Mouse (Mus musculus): ENCODE data around the gene Ggt6.
"Not testable (repeated sequence)": the region's sequence is repeated elsewhere in the genome, so short reads cannot be mapped to it uniquely, and the experiment has no call there.

Ggt6 gene

DNA sequence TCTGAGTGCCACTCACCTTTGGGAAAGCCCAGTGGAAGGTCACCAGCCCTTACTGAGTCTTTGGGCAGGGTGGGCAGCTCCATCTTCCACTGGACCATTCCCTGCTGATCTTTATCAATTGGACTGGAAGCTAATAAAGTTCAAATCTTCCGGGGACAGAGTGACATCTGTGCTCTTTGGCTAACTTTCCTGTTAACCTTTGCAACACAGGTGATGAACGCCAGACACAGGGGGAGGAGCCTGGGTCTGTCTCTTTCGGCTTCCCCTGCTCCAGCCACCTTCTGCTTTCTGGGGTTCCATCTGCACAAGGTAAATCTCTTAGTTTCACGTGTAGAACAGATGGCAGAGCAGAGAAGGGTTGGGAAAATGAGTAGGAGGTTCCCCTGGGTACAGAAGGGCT lies 3.1 kb downstream of the Ggt6 start:
- DNase-seq (ENCODE audit: low spot score in 2 of 2), result no peak

GRCm38 (mm10) chr11:72440597-72440964 lies 5.3 kb downstream of the Ggt6 start:
- not testable (repeated sequence) for DNase-seq (ENCODE audit: low spot score in 2 of 2)

DNA sequence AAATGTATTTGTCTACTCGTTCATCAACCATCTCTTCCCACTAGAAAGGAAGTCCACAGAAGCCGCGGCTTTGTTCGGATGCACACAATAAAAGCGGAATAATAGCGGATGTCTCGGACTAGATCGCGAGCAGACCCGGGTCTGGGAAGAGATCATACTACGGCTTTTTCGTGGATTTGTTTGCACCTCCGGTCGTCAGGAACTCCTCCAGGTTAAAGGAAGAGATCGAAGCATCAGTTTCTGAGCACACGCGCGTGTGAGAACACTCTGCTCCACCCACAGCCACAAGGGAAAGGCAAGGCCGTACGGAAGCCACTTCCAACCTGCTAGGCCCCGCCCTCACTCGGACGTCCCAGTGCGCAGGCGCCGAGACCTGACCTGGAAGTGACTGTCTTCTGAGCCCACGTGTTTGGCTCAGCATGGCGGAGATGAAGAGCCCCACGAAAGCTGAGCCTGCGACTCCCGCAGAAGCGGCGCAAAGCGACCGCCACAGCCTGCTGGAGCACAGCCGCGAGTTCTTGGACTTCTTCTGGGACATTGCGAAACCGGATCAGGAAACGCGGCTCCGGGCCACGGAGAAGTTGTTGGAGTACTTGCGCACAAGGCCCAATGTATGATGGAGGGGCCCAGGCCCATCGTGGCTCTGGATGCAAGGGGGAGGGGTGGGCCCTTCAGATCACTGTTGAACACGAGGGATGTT lies 5.8 kb downstream of the Ggt6 start, which contains the start of gene Mybbp1a:
TSS of gene Mybbp1a (plus strand) at position 391 of the 700 bp plus-strand sequence.
- peak; percentile 96 to 98 for DNase-seq (ENCODE audit: low spot score in 2 of 2)

DNA sequence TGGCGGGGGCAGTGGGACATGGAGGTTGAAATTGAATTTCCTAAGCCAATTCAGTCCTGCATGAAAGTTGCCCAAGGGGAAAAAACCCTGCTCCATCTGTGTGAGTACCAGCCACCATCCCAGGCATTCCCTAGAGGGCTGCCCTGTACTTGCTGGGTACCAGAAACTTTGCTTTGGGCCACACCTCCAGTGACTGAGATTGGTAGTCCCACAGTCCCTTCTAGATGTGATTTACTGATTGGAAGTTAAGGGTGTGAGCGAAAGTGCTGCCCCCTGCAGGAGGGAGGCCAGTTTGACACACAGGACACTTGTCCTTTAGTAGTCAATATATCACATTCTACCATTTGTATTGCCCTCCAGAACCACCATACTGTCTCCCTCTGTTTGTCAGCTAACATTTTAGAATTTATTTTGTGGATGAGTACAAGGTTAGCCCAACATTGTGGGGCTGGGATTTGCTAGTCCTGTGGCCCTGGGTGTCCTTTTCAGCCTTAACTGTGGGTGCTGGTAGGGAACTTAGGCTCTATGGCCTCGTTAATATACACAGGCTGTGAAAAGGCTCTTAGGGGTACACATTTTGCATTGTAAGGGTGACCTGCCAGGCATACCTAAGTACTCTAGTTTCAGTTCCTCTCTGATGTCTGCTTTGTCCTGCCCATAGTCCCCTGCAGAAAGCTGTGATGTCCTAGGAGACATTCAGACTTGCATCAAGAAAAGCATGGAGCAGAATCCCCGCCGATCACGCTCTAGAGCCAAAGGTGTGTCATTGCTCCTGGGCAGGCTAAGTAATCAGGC lies 11.2 kb downstream of the Ggt6 start:
- DNase-seq (ENCODE audit: low spot score in 2 of 2), result no peak

DNA sequence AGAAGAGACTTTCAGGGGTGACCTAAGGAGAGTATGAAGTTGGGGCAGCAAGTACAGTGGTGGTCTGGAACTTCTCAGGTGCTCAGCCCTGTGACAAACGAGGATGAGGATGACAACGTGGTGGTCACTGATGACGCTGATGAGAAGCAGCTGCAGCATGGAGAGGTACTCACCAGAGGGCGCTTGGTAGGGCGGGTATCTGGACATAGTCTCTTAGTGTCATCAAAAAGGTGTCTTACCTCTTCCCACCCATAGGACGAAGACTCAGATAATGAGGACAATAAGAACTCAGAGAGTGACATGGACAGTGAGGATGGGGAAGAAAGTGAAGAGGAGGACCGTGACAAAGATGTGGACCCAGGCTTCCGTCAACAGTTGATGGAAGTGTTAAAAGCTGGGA lies 12.1 kb downstream of the Ggt6 start:
- DNase-seq (ENCODE audit: low spot score in 2 of 2), result no peak

- DNase-seq (ENCODE audit: low spot score in 2 of 2), result no peak
These were observed 16.9 kb downstream of the Ggt6 start for GRCm38 (mm10) chr11:72452140-72452665.

GRCm38 (mm10) chr11:72453105-72453953 lies 18.0 kb downstream of the Ggt6 start:
- no peak for DNase-seq (ENCODE audit: low spot score in 2 of 2)

- DNase-seq (ENCODE audit: low spot score in 2 of 2), result peak in 1 of 2 experiments; percentile 45
These were observed 20.4 kb downstream of the Ggt6 start for GRCm38 (mm10) chr11:72455694-72456093.

DNA sequence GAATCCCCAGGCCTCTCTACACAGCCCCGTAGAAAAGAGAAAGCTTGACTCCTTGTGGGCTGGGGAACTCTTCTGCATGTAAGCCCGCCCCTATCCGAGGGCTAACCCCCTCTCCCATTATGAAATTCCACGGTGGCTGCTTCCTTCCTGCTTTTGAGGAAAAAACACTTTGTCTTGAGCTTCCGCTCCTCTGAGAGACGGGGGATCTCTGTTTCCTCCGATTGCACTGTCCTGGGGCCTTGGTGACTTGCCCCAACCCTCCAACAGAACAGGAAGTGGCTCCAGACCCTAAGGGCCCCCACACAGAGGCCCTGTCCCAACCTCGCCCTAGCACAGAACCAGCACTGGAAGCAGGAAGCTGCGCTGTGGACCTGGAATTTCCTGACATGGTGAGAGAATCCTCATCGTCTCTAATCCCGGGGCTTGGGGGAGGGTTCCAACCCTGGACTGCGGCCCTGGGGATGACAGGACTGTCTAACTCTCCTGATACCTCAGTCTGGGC lies 22.7 kb downstream of the Ggt6 start:
- DNase-seq (ENCODE audit: low spot score in 2 of 2), result no peak

DNA sequence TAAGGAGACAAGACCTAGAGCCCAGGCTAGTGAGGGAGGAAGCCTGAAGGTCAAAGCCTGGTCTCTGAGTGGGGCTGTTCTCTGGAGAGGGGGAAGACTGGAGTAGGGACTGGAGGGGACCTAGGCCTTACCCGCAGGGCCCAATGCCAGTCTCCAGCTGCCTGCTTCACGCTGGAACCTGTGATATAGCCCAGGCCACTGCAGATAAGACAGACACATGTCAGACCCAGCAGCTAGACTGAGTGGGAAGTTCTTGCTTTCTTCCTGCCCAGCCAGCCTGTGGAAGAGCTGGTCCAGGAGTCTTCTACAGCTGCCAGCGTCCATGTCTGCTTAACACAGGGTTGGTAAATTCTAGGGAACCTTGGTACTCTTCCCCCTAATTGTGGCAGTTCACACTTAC lies 23.2 kb downstream of the Ggt6 start:
- DNase-seq (ENCODE audit: low spot score in 2 of 2), result no peak

DNA sequence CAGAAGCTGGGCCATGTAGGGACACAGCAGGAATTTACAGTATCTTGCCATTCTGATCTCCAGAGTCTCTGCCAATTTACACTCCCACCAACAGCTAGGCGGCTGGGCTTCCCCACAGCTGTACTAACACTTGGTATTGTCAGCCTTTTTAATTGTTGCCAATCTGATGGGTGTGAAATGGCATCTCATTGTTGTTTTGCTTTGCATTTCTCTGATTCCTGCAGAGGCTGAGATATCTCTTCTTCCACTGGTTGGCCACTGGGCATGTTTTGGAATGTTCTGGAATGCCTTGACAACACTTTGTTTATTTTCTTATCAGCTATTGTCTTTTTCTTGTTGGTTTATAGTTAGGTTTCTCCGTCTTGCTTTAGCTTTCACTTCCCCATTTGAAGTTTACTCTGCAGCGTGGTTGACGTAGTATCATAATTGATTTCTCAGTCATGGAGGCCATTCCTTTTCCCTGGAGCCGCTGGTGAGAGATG lies 26.2 kb downstream of the Ggt6 start:
- DNase-seq (ENCODE audit: low spot score in 2 of 2), result no peak

- DNase-seq (ENCODE audit: low spot score in 2 of 2), result no peak
These were observed 29.5 kb downstream of the Ggt6 start for GRCm38 (mm10) chr11:72464821-72465220.

- no peak for DNase-seq (ENCODE audit: low spot score in 2 of 2)
These were observed 30.8 kb downstream of the Ggt6 start for GRCm38 (mm10) chr11:72465978-72466693.

DNA sequence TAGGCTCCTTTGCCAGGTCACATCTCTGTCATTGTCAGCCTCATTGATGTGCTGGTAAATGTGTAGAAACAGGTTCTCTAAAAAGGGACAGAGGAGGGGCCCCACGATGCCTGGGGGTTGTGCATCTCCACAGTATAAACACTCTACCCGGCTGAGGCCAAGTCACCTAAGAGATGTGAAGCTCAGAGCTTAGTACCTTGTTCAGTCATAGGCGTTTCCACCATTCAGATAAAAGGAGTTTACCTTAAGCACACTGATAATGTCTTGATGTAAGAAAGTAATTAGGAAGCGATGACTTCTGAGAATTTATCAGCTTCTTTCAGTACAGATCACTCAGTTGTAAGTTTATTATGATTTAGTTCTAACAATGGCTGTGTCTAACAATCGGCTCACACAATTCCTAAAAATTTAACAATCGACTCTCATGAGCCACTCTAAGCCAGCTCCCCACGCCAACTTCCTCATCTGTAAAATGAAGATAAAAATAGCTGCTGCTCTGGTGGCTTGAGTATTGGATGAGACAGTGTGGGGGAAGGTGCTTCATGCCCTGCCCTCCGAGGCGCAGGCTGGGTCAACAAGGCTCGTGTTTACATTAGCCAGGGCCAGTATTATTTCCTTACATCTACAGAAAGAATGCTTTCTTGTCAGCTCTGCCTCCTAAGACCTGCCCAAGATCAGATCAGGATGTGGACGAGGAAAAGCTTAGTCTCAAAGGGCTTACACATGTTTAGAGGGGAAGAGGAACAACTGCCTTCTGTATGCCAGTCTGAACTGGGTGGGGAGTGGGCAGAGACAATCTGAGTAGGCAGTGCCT lies 31.6 kb downstream of the Ggt6 start:
- no peak for DNase-seq (ENCODE audit: low spot score in 2 of 2)

- no peak for DNase-seq (ENCODE audit: low spot score in 2 of 2)
These were observed 33.2 kb downstream of the Ggt6 start for GRCm38 (mm10) chr11:72468525-72468924.

DNA sequence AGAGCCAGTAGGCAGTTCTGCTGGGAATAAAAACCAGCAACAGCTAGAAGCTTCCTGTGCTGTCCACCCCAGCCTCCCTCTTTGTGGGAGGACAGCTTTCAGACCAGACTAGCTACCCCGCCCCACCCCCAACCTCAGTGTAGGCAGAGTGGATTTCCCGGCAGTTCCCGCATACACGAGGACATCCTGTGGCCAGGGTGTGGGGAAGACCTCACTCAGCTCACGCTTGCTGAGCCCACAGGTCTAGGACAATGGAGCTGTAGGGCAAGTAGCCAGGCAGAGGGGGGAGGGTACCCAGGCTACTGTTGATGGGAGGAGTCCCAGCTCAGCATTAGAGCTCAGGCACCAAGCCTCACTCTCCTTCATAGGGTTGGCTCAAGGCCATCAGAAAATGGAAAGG lies 33.9 kb downstream of the Ggt6 start:
- DNase-seq (ENCODE audit: low spot score in 2 of 2), result peak; percentile 55 to 71

- DNase-seq (ENCODE audit: low spot score in 2 of 2), result no peak
These were observed 34.7 kb downstream of the Ggt6 start for GRCm38 (mm10) chr11:72470004-72470403.

DNA sequence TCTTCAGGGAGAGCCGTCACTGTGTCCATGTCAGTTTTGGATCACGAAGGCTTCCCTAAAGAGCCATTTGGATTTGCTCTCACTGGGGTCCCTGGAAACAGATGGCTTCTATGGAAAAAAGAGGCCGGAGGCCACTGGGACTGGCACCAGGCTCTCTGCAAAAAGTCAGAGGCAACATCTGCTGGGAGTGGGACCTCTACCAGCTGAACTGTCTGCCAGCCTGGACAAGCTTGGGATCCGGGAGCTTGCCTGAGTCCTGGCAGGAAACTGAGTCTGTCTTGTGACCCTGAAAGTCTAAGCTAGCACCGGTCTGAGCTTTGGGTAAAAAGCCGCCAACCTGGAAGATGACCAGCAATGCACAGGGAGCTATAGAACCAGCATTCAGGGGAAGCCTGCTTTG lies 36.1 kb downstream of the Ggt6 start:
- DNase-seq (ENCODE audit: low spot score in 2 of 2), result no peak

- no peak for DNase-seq (ENCODE audit: low spot score in 2 of 2)
These were observed 38.2 kb downstream of the Ggt6 start for GRCm38 (mm10) chr11:72473540-72473939.

DNA sequence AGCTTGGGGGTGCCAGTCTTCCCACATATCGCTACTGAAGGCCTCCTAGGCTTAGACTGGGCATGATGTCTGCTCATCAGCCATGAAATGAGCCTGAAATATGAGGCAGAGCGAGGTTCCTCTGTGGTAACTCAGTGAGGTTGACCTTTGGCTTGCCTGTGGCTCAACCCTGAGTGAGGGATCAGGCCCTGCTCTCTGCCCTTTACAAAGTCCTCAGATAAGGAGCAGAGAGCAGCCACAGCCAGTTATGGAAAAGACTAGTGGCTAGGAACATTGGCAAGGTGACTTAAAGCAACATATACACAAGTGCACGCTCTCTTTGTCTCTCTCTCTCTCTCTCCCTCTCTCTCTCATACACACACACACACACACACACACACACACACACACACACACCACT lies 39.6 kb downstream of the Ggt6 start:
- no peak for DNase-seq (ENCODE audit: low spot score in 2 of 2)
